Mouse (Mus musculus) neural tube, embryonic 11.5 days (tissue): ENCODE measurements at regions not wholly inside any gene's neighbourhood (a gene's known extent, or its start where the extent isn't known, plus 50 kb on each side); places are given as distances from the start of the nearest gene placed in this dataset.

Experiments
- ATAC-seq: fragments of 200-750 bp; cut with Nextera tagmentation; 2 replicates; pipeline ENCODE4 v1.8.0; 2017; ENCODE audit warnings: moderate number of reproducible peaks, mild to moderate bottlenecking, moderate TSS enrichment, moderate library complexity; ENCODE audit not compliant: insufficient read depth, low FRiP score, low TSS enrichment
- DNase-seq: peaks from one replicate; pipeline ENCODE4 v3.0.0-alpha.2; 2015; ENCODE audit warnings: low spot score
- H3K27ac ChIP-seq: fragments of 300-500 bp; sonication (generic); 2 replicates; pipeline ENCODE4 v1.5.1; 2014; ENCODE audit warnings: low read depth, mild to moderate bottlenecking, low read length
- H3K27me3 ChIP-seq: fragments of 300-500 bp; sonication (generic); 2 replicates; pipeline ENCODE4 v1.6.1; 2014; ENCODE audit warnings: mild to moderate bottlenecking, low read length, mixed read lengths; ENCODE audit not compliant: control insufficient read depth, insufficient read depth
- H3K36me3 ChIP-seq: fragments of 300-500 bp; sonication (generic); 2 replicates; pipeline ENCODE4 v1.6.1; 2014; ENCODE audit warnings: mild to moderate bottlenecking, low read length, moderate library complexity, mixed read lengths; ENCODE audit not compliant: control insufficient read depth, insufficient read depth
- H3K4me1 ChIP-seq: fragments of 300-500 bp; sonication (generic); 2 replicates; pipeline ENCODE4 v1.6.1; 2014; ENCODE audit warnings: low read length, mixed read lengths; ENCODE audit not compliant: control insufficient read depth, insufficient read depth
- H3K4me2 ChIP-seq: fragments of 300-500 bp; sonication (generic); 2 replicates; pipeline ENCODE4 v1.6.1; 2014; ENCODE audit warnings: low read depth, mild to moderate bottlenecking, moderate library complexity
- H3K4me3 ChIP-seq: fragments of 300-500 bp; sonication (generic); 2 replicates; pipeline ENCODE4 v1.5.1; 2014; ENCODE audit warnings: low read depth, low read length
- H3K9ac ChIP-seq: fragments of 300-500 bp; sonication (generic); 2 replicates; pipeline ENCODE4 v1.6.1; 2014; ENCODE audit warnings: mild to moderate bottlenecking, low read length
- H3K9me3 ChIP-seq: fragments of 300-500 bp; sonication (generic); 2 replicates; pipeline ENCODE4 v1.6.1; 2016; ENCODE audit warnings: low read length; ENCODE audit not compliant: control insufficient read depth
- WGBS: fragments of 180-500 bp; shearing (Covaris S2); extraction: QIAGEN DNeasy Blood & Tissue Kit; methylation state at CpG from one replicate; pipeline ENCODE4 v1.1.7; 2014; 5-methylcytosine and 5-hydroxymethylcytosine counted together

GRCm38 (mm10) chr9:93509646-93510045, 967.6 kb downstream of the Plod2 start:
- Histone ChIP-seq H3K4me1 (no peaks in the 10 kb centered on the region), H3K36me3 (no peaks in the 10 kb centered on the region), H3K9me3 (no peaks in the 10 kb centered on the region), H3K4me3 (no peak overlapping the region), H3K27ac (no peak overlapping the region), H3K4me2 (no peak overlapping the region), H3K27me3 (no peaks in the 10 kb centered on the region), H3K9ac (no peak overlapping the region)
- whole genome bisulfite sequencing, result 76% methylated on average over 2 of the region's 2 CpGs
- DNase-seq, result no peak
- ATAC-seq, result no peak

GRCm38 (mm10) chr9:93524055-93524454, 982.0 kb downstream of the Plod2 start:
- Histone ChIP-seq H3K27me3 (no peaks in the 10 kb centered on the region), H3K4me2 (no peak overlapping the region), H3K27ac (no peak overlapping the region), H3K9ac (no peak overlapping the region), H3K36me3 (no peaks in the 10 kb centered on the region), H3K9me3 (no peaks in the 10 kb centered on the region), H3K4me3 (no peak overlapping the region), H3K4me1 (no peaks in the 10 kb centered on the region)
- DNase-seq (no peak), ATAC-seq (peak; percentile 53)
- WGBS, result 50% methylated on average over 6 of the region's 6 CpGs

- H3K9ac ChIP-seq, result no peak overlapping the region
- no peaks in the 10 kb centered on the region for H3K36me3 ChIP-seq
- no peak overlapping the region for H3K4me3 ChIP-seq
- H3K9me3 ChIP-seq, result no peaks in the 10 kb centered on the region
- ATAC-seq (no peak), DNase-seq (no peak)
- H3K4me2 ChIP-seq, result no peak overlapping the region
- H3K27ac ChIP-seq, result no peak overlapping the region
- H3K4me1 ChIP-seq, result no peaks in the 10 kb centered on the region
- no peaks in the 10 kb centered on the region for H3K27me3 ChIP-seq
These were observed 983.1 kb downstream of the Plod2 start for GRCm38 (mm10) chr9:93525132-93525531.

GRCm38 (mm10) chr9:93530646-93531320, 988.8 kb downstream of the Plod2 start:
- ATAC-seq, result no peak
- Histone ChIP-seq H3K27ac (no peak overlapping the region), H3K4me3 (no peak overlapping the region), H3K9me3 (no peaks in the 10 kb centered on the region), H3K4me2 (no peak overlapping the region), H3K36me3 (no peaks in the 10 kb centered on the region), H3K9ac (no peak overlapping the region), H3K27me3 (no peaks in the 10 kb centered on the region), H3K4me1 (no peaks in the 10 kb centered on the region)
- WGBS, result 85% methylated on average over 2 of the region's 2 CpGs
- no peak for DNase-seq
